Mouse (Mus musculus) lung, postnatal 25 days (tissue): ENCODE measurements at regions not wholly inside any gene's neighbourhood (a gene's known extent, or its start where the extent isn't known, plus 50 kb on each side); places are given as distances from the start of the nearest gene placed in this dataset.

Experiments used
- DNase-seq: peaks from one replicate; pipeline ENCODE4 v3.0.0; 2022; ENCODE audit warnings: low spot score

DNA sequence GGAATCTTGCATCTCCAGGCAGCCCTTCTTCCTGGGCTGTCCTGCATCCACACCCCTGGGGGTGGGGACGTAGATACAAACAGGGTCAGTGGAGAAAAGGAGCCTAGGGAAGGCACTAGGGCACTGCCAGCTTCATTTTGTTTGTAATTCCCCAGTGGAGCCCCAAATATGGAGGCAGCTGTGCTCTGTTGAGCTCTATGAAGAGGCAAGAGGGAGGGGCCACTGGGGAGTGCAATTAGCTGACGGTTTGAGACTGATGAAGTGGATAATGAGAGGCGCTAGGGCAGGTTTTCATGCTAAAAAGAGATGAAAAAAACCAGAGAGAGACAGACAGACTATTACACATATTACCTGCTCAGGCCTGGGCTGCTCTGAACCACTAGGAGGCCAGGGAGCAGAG is 135.8 kb upstream of the Grik3 start:
- DNase-seq = no peak

GRCm38 (mm10) chr4:125350056-125350455 is 140.4 kb upstream of the Grik3 start:
- no peak for DNase-seq

DNA sequence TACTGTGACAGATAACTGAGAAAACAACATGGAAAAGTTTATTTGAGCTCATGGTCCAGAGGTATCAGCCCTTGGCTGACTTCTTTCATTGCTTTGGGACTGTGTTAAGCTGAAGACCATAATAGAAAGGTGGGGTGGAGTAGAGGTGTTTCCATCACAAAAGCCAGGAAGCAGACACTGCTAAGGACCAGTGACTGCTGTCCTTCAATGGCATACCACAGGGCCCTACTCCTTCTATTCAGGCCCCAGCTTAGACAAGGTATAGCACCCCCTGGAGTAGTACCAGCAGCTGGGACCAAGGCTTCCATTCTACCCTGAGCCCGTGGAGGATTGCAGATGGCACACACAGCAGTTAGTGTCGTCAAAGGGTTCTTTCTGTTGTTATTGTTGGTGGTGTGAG is 151.4 kb upstream of the Grik3 start:
- no peak for DNase-seq

GRCm38 (mm10) chr4:125328806-125329205 is 161.7 kb upstream of the Grik3 start:
- no peak for DNase-seq

- no peak for DNase-seq
Measured at GRCm38 (mm10) chr4:125324495-125324894, 166.0 kb upstream of the Grik3 start.

GRCm38 (mm10) chr4:125319343-125319742 is 171.2 kb upstream of the Grik3 start:
- DNase-seq = no peak

DNA sequence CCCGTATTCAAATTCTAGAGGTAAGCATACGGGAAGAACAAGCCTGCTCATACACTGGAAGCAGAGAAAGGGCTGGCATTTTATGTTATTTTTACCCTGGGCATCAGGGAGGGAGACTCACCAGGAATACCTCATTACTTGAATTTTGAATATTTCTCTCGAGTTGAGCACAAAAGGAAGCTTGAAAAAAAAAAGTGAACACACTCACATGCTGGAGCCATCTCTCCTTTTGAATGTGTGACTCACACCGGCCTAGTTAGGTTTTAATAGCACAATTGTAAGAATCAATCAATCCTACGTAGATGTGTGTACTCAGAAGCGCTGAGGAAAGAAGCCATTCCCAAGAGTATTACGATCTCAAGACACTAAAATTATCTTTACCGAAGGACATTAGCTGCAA is 172.2 kb upstream of the Grik3 start:
- DNase-seq = no peak

DNA sequence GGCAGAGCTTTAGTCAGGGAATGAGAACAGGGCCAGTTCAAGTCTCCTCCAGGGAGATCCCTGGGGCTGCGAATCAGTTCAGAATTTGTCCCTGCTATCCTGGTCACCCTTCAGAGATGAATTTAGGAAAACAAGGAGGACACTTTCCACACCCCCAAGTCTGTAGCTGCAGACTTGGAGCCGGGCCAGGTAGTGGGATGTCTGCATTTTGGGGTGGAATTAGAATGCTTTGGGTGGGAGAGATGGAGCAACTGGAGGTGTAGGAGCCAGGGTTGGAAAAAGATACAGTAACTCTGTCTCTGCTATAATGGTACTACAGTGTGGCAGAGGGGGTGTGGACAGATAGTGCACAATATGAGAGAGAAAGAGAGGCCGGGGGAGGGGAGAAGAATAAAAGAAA is 173.6 kb upstream of the Grik3 start:
- no peak for DNase-seq

GRCm38 (mm10) chr4:125315818-125316217 is 174.7 kb upstream of the Grik3 start:
- no peak for DNase-seq

DNA sequence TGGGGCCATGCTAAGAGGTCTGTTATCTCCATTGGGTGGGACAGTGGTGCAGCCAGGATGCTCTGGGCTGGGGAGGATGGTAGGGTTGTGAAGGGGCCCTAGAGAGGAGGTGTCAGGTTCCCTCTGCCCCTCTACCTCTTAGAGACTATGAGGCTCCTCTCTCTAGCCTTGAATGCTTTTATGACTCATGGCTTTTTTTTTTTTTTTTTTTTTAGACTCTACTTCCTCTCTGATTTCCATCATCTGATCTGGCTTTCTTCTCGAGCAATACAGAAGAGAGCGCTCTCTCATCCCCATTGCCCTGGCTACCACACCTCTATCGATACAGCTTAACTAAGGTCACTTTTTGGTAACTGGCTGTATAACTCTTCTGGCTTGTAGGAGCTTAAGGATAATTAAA is 176.6 kb upstream of the Grik3 start:
- no peak for DNase-seq

DNA sequence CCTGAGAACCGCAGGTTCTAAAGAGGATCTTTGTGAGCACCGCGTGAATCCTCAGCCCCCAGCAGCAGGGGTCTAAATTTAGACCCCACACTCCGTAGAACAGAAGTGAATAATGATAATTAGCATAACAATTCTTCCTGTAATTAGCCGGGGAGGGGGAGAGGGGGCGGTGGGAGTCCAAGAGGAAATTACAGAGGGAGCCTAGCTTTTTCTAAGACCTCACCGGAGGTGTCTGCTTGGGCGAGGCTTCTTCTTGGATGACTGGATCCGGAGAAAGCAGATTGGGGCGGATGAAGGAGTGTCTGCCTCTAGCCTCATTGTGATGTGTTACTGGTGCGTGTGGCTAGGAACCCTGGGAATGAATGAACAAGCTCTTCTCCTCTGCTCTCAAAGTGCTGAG is 177.2 kb upstream of the Grik3 start:
- DNase-seq = no peak

- DNase-seq = no peak
Measured at GRCm38 (mm10) chr4:125308171-125308570, 180.5 kb upstream of the Zc3h12a start.

DNA sequence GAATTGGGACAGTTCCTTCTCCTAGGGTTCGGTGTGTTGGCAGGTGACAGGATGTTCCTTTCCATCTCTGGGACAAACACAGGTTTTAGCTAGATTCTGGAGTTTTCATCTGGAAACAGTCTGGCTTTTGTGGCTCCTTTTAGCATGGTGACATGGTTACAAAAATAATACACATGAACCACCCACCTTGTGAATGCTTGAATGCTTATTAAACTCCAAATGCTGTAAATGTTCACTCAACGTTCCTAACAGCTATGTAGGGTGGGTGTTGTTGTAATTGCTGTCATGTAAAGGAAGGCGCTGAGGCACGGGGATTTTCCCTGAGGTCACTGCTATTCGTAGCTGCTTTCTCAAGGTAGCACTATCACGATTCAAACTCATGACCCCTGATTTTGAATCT is 178.1 kb upstream of the Zc3h12a start:
- DNase-seq = no peak

DNA sequence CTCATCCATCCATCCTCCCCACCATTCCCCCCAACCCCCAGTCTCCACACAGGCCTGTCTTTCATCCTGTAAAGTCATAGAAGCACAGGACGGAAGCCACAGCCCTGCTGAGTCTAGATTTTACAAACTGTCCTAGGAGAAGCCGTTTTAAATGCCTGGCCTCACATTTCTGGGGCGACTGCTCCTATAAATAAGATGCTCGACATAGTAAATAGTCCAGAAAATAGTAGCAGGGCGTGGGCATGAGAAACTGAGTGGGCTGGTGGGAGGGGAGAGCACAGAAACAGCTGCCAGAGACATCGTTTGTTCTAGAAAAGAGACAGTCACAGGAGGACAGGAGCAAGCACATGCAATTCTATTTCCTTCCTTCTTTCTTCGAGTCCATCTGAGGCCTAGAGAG is 175.0 kb upstream of the Zc3h12a start:
- no peak for DNase-seq

DNA sequence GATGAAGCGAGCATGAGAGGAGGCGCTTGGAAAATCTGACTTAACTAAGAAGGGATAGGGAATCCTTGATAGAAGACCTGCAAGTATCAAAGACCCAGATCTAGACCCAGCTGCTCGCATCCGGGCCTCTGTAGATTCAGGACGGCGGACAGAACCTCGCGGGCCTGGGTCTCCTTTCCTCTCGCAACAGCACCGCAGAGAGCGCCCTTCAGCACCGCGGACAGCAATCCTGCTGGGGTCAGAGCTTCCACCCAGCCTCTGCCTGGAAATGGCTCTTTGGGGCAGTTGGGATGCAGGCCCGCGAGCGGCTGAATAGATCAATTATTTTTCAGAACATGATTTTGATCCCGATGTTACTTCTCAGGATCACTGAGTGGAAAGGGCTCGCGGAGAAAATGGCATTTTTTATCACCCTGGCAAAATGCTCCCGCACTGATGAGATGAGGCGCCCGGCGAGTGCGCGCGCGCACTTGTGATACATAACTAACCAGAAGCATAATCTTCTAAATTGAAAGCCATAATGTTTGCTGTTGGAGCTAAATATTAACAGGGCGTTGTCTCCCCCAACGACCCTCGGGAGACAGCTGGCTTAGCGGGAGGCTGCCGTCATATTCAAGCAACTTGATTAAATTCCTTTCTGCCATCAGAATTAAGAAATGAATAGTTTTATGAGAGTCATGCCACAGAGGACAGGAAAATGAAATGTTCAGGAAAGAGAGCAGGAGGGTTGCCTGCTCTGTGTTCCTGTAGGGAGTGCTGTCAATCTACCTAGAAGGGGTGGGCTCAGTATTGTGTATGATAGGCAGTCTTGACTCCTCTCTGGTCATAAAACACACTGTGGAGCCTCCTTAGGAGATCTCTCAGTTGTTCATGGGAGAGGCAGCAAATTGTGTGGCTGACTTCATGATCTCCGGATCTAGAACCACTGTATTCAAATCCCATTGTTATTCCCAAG is 173.1 kb upstream of the Zc3h12a start:
- no peak for DNase-seq

- DNase-seq = no peak
Measured at GRCm38 (mm10) chr4:125290761-125291160, 163.1 kb upstream of the Zc3h12a start.

GRCm38 (mm10) chr4:125289709-125290108 is 162.1 kb upstream of the Zc3h12a start:
- no peak for DNase-seq

DNA sequence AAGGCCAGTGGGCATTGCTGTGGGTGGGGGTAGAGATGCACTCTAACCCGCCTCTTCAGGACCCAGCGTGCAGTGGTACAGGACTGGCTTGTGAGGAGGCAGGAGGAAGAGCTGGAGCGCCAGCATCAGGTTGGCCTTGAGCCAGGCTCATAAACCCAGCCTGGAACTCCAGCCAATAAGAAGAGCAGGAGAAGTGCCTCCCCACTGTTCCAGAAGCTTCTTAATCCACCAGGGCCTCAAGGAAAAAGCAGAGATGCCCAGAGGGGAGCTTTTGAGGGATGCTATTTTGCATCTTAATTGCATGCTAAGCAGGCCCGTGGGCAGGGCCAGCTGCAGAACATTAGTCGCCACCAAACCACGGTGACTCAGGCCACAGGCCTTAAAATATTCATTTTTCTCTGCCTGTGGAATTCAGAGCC is 161.4 kb upstream of the Zc3h12a start:
- no peak for DNase-seq

DNA sequence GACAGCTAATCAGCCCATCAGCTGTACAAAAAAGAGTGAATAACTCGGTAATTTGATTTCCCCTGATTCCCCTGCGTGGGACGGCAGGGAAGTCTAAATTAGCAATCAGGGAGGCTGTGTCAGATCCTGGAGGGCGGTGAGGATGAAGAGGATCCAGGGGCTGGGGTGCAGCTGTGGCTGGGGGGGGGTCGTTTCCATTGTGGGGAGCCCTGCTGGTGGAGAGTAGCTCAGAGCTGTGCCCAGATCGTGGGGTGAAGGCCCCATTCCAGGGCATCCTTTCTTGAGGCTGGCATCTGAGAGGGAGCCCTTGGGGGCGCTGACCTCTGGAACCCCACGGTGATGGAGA is 155.3 kb upstream of the Zc3h12a start:
- DNase-seq = no peak

- no peak for DNase-seq
Measured at GRCm38 (mm10) chr4:125282154-125282973, 154.7 kb upstream of the Zc3h12a start.

- no peak for DNase-seq
Measured at GRCm38 (mm10) chr4:125279165-125279564, 151.5 kb upstream of the Zc3h12a start.

- DNase-seq = no peak
Measured at GRCm38 (mm10) chr4:125276861-125277260, 149.2 kb upstream of the Zc3h12a start.

- DNase-seq = no peak
Measured at GRCm38 (mm10) chr4:125275259-125275658, 147.6 kb upstream of the Zc3h12a start.
